Mouse (Mus musculus) bone marrow, adult 2 months (tissue): ENCODE results near the gene Ccr10.

ENCODE experiments used
- CTCF ChIP-seq: fragments of 200-500 bp; IDR thresholded peaks from 2 replicates; pipeline ENCODE4 v1.5.1; 2011; ENCODE audit warnings: low read length, control low read depth; ENCODE audit not compliant: control insufficient read depth, insufficient read depth
- POLR2A ChIP-seq: fragments of 200-500 bp; IDR thresholded peaks from 2 replicates; pipeline ENCODE4 v1.6.1; 2011; ENCODE audit warnings: low read depth, mild to moderate bottlenecking, control low read depth, low read length, borderline replicate concordance; ENCODE audit not compliant: control insufficient read depth

- TF ChIP-seq CTCF (no peak), POLR2A (no peak)
These were observed 5.0 kb upstream of the Ccr10 start for GRCm38 (mm10) chr11:101180261-101180660.
